Mouse (Mus musculus) T-cell, adult 66 days (primary cell): ENCODE data around the gene Tnfsf15. TPM values are rescaled to one million over a fixed set of nuclear protein-coding genes. Genes with fewer than 3 reads are reported as not detected.

ENCODE experiments used
- total RNA-seq, 2 experiments: library from RNA; stranded (reverse); gene quantifications; 3 replicates in 1 of 2; 4 replicates in 1 of 2; pipeline ENCODE4 v1.2.4; 2023

Gene Tnfsf15
- total RNA-seq: not detected

DNA sequence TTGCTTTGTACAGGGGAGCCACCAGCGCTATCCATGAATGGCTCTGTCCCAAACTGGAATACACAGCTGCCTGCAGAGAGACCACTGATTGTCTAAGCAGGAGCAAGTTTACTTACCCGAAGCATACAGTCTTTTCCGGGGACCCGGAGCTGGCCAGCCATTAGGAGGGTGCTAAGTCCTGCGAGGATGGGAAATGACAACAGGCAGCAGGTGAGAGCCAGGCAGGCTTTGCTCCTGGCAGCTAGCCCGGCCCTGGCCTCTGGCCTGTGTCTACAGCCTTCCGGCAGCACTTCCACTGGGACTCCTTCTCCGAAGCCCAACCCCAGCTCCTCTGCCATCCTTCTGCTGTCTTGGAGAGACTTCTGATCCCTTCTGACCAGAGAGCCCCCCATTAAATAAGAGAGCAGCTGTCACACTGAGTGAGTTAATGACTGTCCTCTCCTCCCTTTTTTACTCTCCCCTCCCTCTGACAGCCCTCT lies at the start of gene Tnfsf15:
Gene Tnfsf15 (minus strand): TSS at position 421 of the 479 bp plus-strand sequence.

Other genes starting within 250 kb of the Tnfsf15 start
- gene Whrn, start 249.1 kb downstream of the Tnfsf15 start, total RNA-seq: 10 to 100 TPM in 1 of 2 experiments, 1 to 10 TPM in 1; 8.3 to 10.2 TPM
- gene Atp6v1g1, start 200.3 kb downstream of the Tnfsf15 start, total RNA-seq: 10 to 100 TPM; 64.4 to 72.1 TPM
- 10 to 100 TPM; 20.8 to 23.9 TPM for gene Tmem268, start 186.3 kb downstream of the Tnfsf15 start, total RNA-seq
- gene Gm11213, start 139.9 kb downstream of the Tnfsf15 start, total RNA-seq: not detected
- gene Tex48, start 122.7 kb downstream of the Tnfsf15 start, total RNA-seq: not detected
- not detected for gene Gm11214, start 81.7 kb downstream of the Tnfsf15 start, total RNA-seq
- gene Tnfsf8, start 116.2 kb upstream of the Tnfsf15 start, total RNA-seq: 10 to 100 TPM; 16.7 to 20.3 TPM